Mouse (Mus musculus): ENCODE data around the gene Prr18. TPM values are rescaled to one million over a fixed set of nuclear protein-coding genes. Genes with fewer than 3 reads are reported as not detected.

Prr18 gene
- polyA plus RNA-seq, 2 experiments = 0.28 to 1.0 TPM

GRCm38 (mm10) chr17:8303671-8304070 is 33.6 kb upstream of the Prr18 start:
- Histone ChIP-seq H3K36me3 (ENCODE audit: control insufficient read depth, insufficient read depth, low read length) (no peaks in the 10 kb centered on the region), H3K9me3 (ENCODE audit: control insufficient read depth, low read length) (no peaks in the 10 kb centered on the region), H3K9ac (ENCODE audit: low read depth, low read length, severe bottlenecking) (no peak overlapping the region), H3K27me3 (ENCODE audit: control insufficient read depth, insufficient read depth, low read length) (no peaks in the 10 kb centered on the region), H3K27ac (replicated peaks; ENCODE audit: low read depth, low read length) (no peak overlapping the region), H3K4me3 (replicated peaks; ENCODE audit: low read length) (no peak overlapping the region), H3K4me1 (ENCODE audit: control insufficient read depth, insufficient read depth, low read length) (no peaks in the 10 kb centered on the region), H3K4me2 (replicated peaks; ENCODE audit: low read depth, low read length, severe bottlenecking) (no peak overlapping the region)
- WGBS = 45% methylated on average over 5 of the region's 5 CpGs
- TF ChIP-seq POLR2A (IDR thresholded peaks at IDR 0.05; ENCODE audit: borderline replicate concordance, extremely low read depth, insufficient read depth, insufficient read length) = no peak
- no peak for DNase-seq (ENCODE audit: low spot score)
- peak; percentile 57; the same call in 1 of the 2 replicates for ATAC-seq (ENCODE audit: low FRiP score, low read depth)

GRCm38 (mm10) chr17:8305801-8306200 is 31.5 kb upstream of the Prr18 start:
- H3K27me3 ChIP-seq (ENCODE audit: control insufficient read depth, insufficient read depth, low read length) = no peaks in the 10 kb centered on the region
- H3K27ac ChIP-seq (replicated peaks; ENCODE audit: low read depth, low read length) = no peak overlapping the region
- no peak for TF ChIP-seq POLR2A (IDR thresholded peaks at IDR 0.05; ENCODE audit: borderline replicate concordance, extremely low read depth, insufficient read depth, insufficient read length)
- ATAC-seq (ENCODE audit: low FRiP score, low read depth) (no peak), DNase-seq (ENCODE audit: low spot score) (no peak)
- no peaks in the 10 kb centered on the region for H3K36me3 ChIP-seq (ENCODE audit: control insufficient read depth, insufficient read depth, low read length)
- no peak overlapping the region for H3K4me2 ChIP-seq (replicated peaks; ENCODE audit: low read depth, low read length, severe bottlenecking)
- 25% methylated on average over 3 of the region's 3 CpGs for WGBS
- H3K4me1 ChIP-seq (ENCODE audit: control insufficient read depth, insufficient read depth, low read length) = no peaks in the 10 kb centered on the region
- H3K9me3 ChIP-seq (ENCODE audit: control insufficient read depth, low read length) = no peaks in the 10 kb centered on the region
- no peak overlapping the region for H3K4me3 ChIP-seq (replicated peaks; ENCODE audit: low read length)
- no peak overlapping the region for H3K9ac ChIP-seq (ENCODE audit: low read depth, low read length, severe bottlenecking)

GRCm38 (mm10) chr17:8310838-8311614 is 26.2 kb upstream of the Prr18 start, which contains the start of gene Sft2d1:
Sft2d1 (plus strand) TSS chr17:8311102.
- H3K4me2 ChIP-seq (replicated peaks; ENCODE audit: low read depth, low read length, severe bottlenecking) = peak within 1 kb of the TSS; percentile 73
- peak; percentile 59; the same call in 1 of the 2 replicates for TF ChIP-seq POLR2A (IDR thresholded peaks at IDR 0.05; ENCODE audit: borderline replicate concordance, extremely low read depth, insufficient read depth, insufficient read length)
- peaks cover 10% of the 10 kb centered on the region for H3K4me1 ChIP-seq (ENCODE audit: control insufficient read depth, insufficient read depth, low read length)
- WGBS = under 1% methylated on average over 30 of the region's 54 CpGs
- peak; percentile 91 for DNase-seq (ENCODE audit: low spot score)
- peak; percentile 95 for ATAC-seq (ENCODE audit: low FRiP score, low read depth)
- H3K36me3 ChIP-seq (ENCODE audit: control insufficient read depth, insufficient read depth, low read length) = no peaks in the 10 kb centered on the region
- H3K27ac ChIP-seq (replicated peaks; ENCODE audit: low read depth, low read length) = peak within 1 kb of the TSS; percentile 50; the same call in 1 of the 2 replicates
- H3K9ac ChIP-seq (ENCODE audit: low read depth, low read length, severe bottlenecking) = peak within 1 kb of the TSS; percentile 66
- H3K4me3 ChIP-seq (replicated peaks; ENCODE audit: low read length) = peak within 1 kb of the TSS; percentile 78
- H3K27me3 ChIP-seq (ENCODE audit: control insufficient read depth, insufficient read depth, low read length) = no peaks in the 10 kb centered on the region
- H3K9me3 ChIP-seq (ENCODE audit: control insufficient read depth, low read length) = no peaks in the 10 kb centered on the region

GRCm38 (mm10) chr17:8311751-8312150 is 25.5 kb upstream of the Prr18 start:
- no peaks in the 10 kb centered on the region for H3K9me3 ChIP-seq (ENCODE audit: control insufficient read depth, low read length)
- peak overlapping the region; percentile 66 for H3K9ac ChIP-seq (ENCODE audit: low read depth, low read length, severe bottlenecking)
- no peak overlapping the region for H3K27ac ChIP-seq (replicated peaks; ENCODE audit: low read depth, low read length)

GRCm38 (mm10) chr17:8313976-8314375 is 23.3 kb upstream of the Prr18 start:
- no peak overlapping the region for H3K27ac ChIP-seq (replicated peaks; ENCODE audit: low read depth, low read length)
- DNase-seq (ENCODE audit: low spot score) = no peak
- H3K9me3 ChIP-seq (ENCODE audit: control insufficient read depth, low read length) = no peaks in the 10 kb centered on the region
- no peaks in the 10 kb centered on the region for H3K27me3 ChIP-seq (ENCODE audit: control insufficient read depth, insufficient read depth, low read length)
- no peak for ATAC-seq (ENCODE audit: low FRiP score, low read depth)
- H3K4me2 ChIP-seq (replicated peaks; ENCODE audit: low read depth, low read length, severe bottlenecking) = no peak overlapping the region
- H3K9ac ChIP-seq (ENCODE audit: low read depth, low read length, severe bottlenecking) = no peak overlapping the region
- no peak overlapping the region for H3K4me3 ChIP-seq (replicated peaks; ENCODE audit: low read length)
- no peaks in the 10 kb centered on the region for H3K36me3 ChIP-seq (ENCODE audit: control insufficient read depth, insufficient read depth, low read length)
- TF ChIP-seq POLR2A (IDR thresholded peaks at IDR 0.05; ENCODE audit: borderline replicate concordance, extremely low read depth, insufficient read depth, insufficient read length) = no peak
- peaks cover 10% of the 10 kb centered on the region for H3K4me1 ChIP-seq (ENCODE audit: control insufficient read depth, insufficient read depth, low read length)
- 84% methylated on average over 3 of the region's 3 CpGs for WGBS

More at GRCm38 (mm10) chr17:8311751-8312150, 25.5 kb upstream of the Prr18 start:
- ATAC-seq (ENCODE audit: low FRiP score, low read depth) (no peak), DNase-seq (ENCODE audit: low spot score) (no peak)
- Histone ChIP-seq H3K36me3 (ENCODE audit: control insufficient read depth, insufficient read depth, low read length) (no peaks in the 10 kb centered on the region), H3K4me1 (ENCODE audit: control insufficient read depth, insufficient read depth, low read length) (peaks cover 10% of the 10 kb centered on the region), H3K4me2 (replicated peaks; ENCODE audit: low read depth, low read length, severe bottlenecking) (peak overlapping the region; percentile 73), H3K4me3 (replicated peaks; ENCODE audit: low read length) (peak overlapping the region; percentile 78), H3K27me3 (ENCODE audit: control insufficient read depth, insufficient read depth, low read length) (no peaks in the 10 kb centered on the region)
- TF ChIP-seq POLR2A (IDR thresholded peaks at IDR 0.05; ENCODE audit: borderline replicate concordance, extremely low read depth, insufficient read depth, insufficient read length) = no peak
- 45% methylated on average over 3 of the region's 3 CpGs for WGBS
